18 mouse cellular contexts compared by ENCODE assay signal in genomic region chr3:131465536-131466260, GRCm38 (mm10). TPM values are rescaled to one million over a fixed set of nuclear protein-coding genes. Genes with fewer than 3 reads are reported as not detected.
DNase-seq lines count a peak whose midpoint lies in the region; ATAC-seq and TF ChIP-seq lines count a peak whose summit lies in the region.
"Had no signal": no experiment of that assay in that cellular context is flagged by ENCODE, and none has a peak within 500 bp of the region (broad histone marks: within the 10 kb centered on the region; RNA-seq: fewer than 3 reads in every experiment).

No protein-coding gene starts in this region.

- DNase-seq in kidney, adult 2 months: peak; percentile 65
- DNase-seq in kidney, postnatal 10 days: no peak
- peak; percentile 80 for DNase-seq in adrenal gland, adult 2 months
- DNase-seq in adrenal gland, postnatal 25 days: peak; percentile 26
- DNase-seq in kidney, postnatal 0 days (ENCODE audit: low spot score): no peak
- DNase-seq in cerebellum, postnatal 14 days: no peak
- no peak for DNase-seq in spleen, postnatal 36 days (ENCODE audit: low spot score in 2 of 2)
- no peak for DNase-seq in spleen, adult 12 weeks (ENCODE audit: low spot score)
- DNase-seq: cerebellum, adult 8-10 months; forebrain, postnatal 0 days; heart, postnatal 10 days; right cerebral cortex, postnatal 25 days; thymus, postnatal 36 days had no signal

- WGBS in kidney, adult 2 months: 51% methylated on average over 3 of the region's 3 CpGs
- 62% methylated on average over 3 of the region's 3 CpGs for WGBS in kidney, postnatal 0 days

- no peak overlapping the region for H3K4me2 ChIP-seq in kidney, postnatal 0 days (ENCODE audit: low read length)
- H3K4me2 ChIP-seq: hindbrain, embryonic 14.5 days; neural tube, embryonic 12.5 days had no signal

- no peaks in the 10 kb centered on the region for H3K27me3 ChIP-seq in kidney, adult 2 months (replicated peaks; ENCODE audit: control insufficient read depth, insufficient read depth, low read length)
- H3K27me3 ChIP-seq in kidney, postnatal 0 days (ENCODE audit: insufficient read depth, low read length): no peaks in the 10 kb centered on the region
- H3K27me3 ChIP-seq: neural tube, embryonic 12.5 days had no signal

- TF ChIP-seq CTCF in kidney, adult 2 months (conservative IDR thresholded peaks at IDR 0.05; ENCODE audit: insufficient read depth, insufficient read length, low read depth, low read length): 0 out of 2 replicates have a peak, but pooled peaks have one; percentile 0
- no peak for TF ChIP-seq CTCF in kidney, postnatal 0 days (IDR thresholded peaks at IDR 0.05; ENCODE audit: low read depth)

- no peak for TF ChIP-seq POLR2A in kidney, adult 2 months (IDR thresholded peaks at IDR 0.05; ENCODE audit: low read depth, low read length)

- no peaks in the 10 kb centered on the region for H3K36me3 ChIP-seq in kidney, adult 2 months (ENCODE audit: control insufficient read depth, insufficient read depth, low read length)
- H3K36me3 ChIP-seq in kidney, postnatal 0 days (ENCODE audit: insufficient read depth, low read length): no peaks in the 10 kb centered on the region
- H3K36me3 ChIP-seq: heart, embryonic 10.5 days; neural tube, embryonic 12.5 days had no signal

- H3K9ac ChIP-seq in kidney, postnatal 0 days (ENCODE audit: low read depth, low read length): no peak overlapping the region
- H3K9ac ChIP-seq: forebrain, postnatal 0 days; hindbrain, embryonic 14.5 days; neural tube, embryonic 12.5 days had no signal

- H3K27ac ChIP-seq in kidney, adult 2 months (ENCODE audit: insufficient read depth, low read depth, low read length): peak overlapping the region; percentile 17; the same call in 1 of the 2 replicates
- 0 out of 2 replicates have a peak overlapping the region, but pooled peaks have one; percentile 27 for H3K27ac ChIP-seq in kidney, postnatal 0 days
- H3K27ac ChIP-seq: heart, embryonic 10.5 days; hindbrain, embryonic 14.5 days; neural tube, embryonic 12.5 days had no signal

- ATAC-seq in kidney, postnatal 0 days (replicated peaks; ENCODE audit: low FRiP score, low read depth): no peak
- ATAC-seq: forebrain, postnatal 0 days; intestine, postnatal 0 days; lung, postnatal 0 days had no signal

- H3K9me3 ChIP-seq in kidney, postnatal 0 days (replicated peaks; ENCODE audit: low read length): no peaks in the 10 kb centered on the region
- H3K9me3 ChIP-seq: heart, embryonic 10.5 days; neural tube, embryonic 12.5 days had no signal

- H3K4me1 ChIP-seq in kidney, adult 2 months (ENCODE audit: control insufficient read depth, insufficient read depth, low read length): peaks cover 16% of the 10 kb centered on the region
- H3K4me1 ChIP-seq in kidney, postnatal 0 days (replicated peaks; ENCODE audit: insufficient read depth, low read length): peaks cover 4% of the 10 kb centered on the region; the same call in 1 of the 2 replicates
- H3K4me1 ChIP-seq: heart, embryonic 10.5 days had no signal

- H3K4me3 ChIP-seq in kidney, adult 2 months (ENCODE audit: insufficient read depth, low read depth, low read length): no peak overlapping the region
- no peak overlapping the region for H3K4me3 ChIP-seq in kidney, postnatal 0 days (replicated peaks; ENCODE audit: low read depth, low read length)
- H3K4me3 ChIP-seq: heart, embryonic 10.5 days; neural tube, embryonic 12.5 days had no signal

RNA-seq across cellular contexts. Expression of gene Sgms2, which starts 25.5 kb away (rescaled TPM):
- polyA plus RNA-seq in kidney, adult 2 months (2012; rRNA removed): 27.2 and 28.5 TPM in 2 replicates
- total RNA-seq in adrenal gland, adult 2 months (2021): 1 to 10 TPM; 6.3 to 9.2 TPM
- 0.54 and 0.93 TPM in 2 replicates for polyA plus RNA-seq in adrenal gland, adult 2 months (2012; rRNA removed)
- 6.7 and 9.9 TPM in 2 replicates for total RNA-seq in adrenal gland, postnatal 25 days (2021)
- polyA plus RNA-seq in kidney, postnatal 0 days (2015; fragmentation: Nextera tagmentation; extraction: Ambion mirVana): 24.2 and 25.4 TPM in 2 replicates

Comparison
In these comparisons a context has a peak if more than half of its experiments do, and no peak if none do; other contexts are left out.
1. DNase-seq: peak in kidney, adult 2 months (single experiment), adrenal gland, adult 2 months (single experiment) and adrenal gland, postnatal 25 days (single experiment); none in kidney, postnatal 10 days (single experiment), kidney, postnatal 0 days (single experiment), cerebellum, postnatal 14 days (0 of 2), spleen, postnatal 36 days (0 of 2) and spleen, adult 12 weeks (single experiment).
2. RNA of gene Sgms2, which starts 25.5 kb away (polyA plus RNA-seq): 27.2 to 28.5 TPM in kidney, adult 2 months and 24.2 to 25.4 TPM in kidney, postnatal 0 days; 0.54 to 0.93 TPM in adrenal gland, adult 2 months; every median in the first group is over 10 times any median in the second.